Mouse (Mus musculus): Measurements from ENCODE around the gene Olfr548-ps1.

DNA sequence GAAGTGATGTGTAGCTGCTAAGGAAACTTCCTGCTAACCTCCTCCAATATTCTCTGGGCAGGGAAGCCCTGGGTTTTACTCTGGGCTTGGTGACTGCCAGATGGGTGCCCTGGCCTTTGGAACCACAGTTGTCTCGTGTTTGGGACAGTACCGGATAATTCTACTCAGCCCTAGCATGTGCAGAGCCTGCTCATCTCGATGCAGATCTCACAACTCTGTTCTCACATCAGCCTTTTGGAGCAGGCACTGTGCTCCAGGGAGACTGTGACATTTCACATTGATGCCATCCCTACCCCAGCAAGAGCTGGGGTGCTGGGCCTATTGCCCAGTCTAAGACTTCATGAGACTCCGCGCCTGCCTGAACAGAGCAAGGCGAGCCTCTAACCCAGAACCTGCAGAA lies 32.0 kb upstream of the Olfr548-ps1 start:
- TF ChIP-seq GATA1 (IDR thresholded peaks at IDR 0.05; ENCODE audit: borderline replicate concordance, low read length) (no peak), FLI1 (IDR thresholded peaks at IDR 0.05; ENCODE audit: low read length) (no peak)

Measured in megakaryocyte, embryonic 14.5 days (primary cell).